8 mouse cellular contexts compared by ENCODE assay signal in genomic region chr11:35452413-35452812, GRCm38 (mm10).
DNase-seq lines count a peak whose midpoint lies in the region.

No protein-coding gene starts in this region.

- intact Hi-C loops in left cerebral cortex, postnatal 4 days (cut with DNase I): loop anchor here (2.0 to 10.0 kb wide), 2 partner anchors 212 to 240 kb away; no protein-coding TSS in a partner anchor

- peak; percentile 29 for DNase-seq in heart, postnatal 4 days
- DNase-seq in heart, adult 9 months (ENCODE audit: low spot score in 2 of 2): no peak
- peak; percentile 25 for DNase-seq in 3T3-L1 (ENCODE audit: low read depth, low spot score)
- DNase-seq in R1 (ENCODE audit: low read depth, low spot score): peak; percentile 35
- DNase-seq in frontal cortex, postnatal 10 days (ENCODE audit: low spot score in 2 of 2): peak; percentile 19 to 53
- DNase-seq in left cerebral cortex, postnatal 4 days: peak; percentile 62
- DNase-seq in retina, postnatal 7 days (ENCODE audit: low read depth, low spot score): peak; percentile 25
- no peak for DNase-seq in T-cell, adult 2 months (ENCODE audit: low spot score)

Comparison
In these comparisons a context has a peak if more than half of its experiments do, and no peak if none do; other contexts are left out.
1. DNase-seq: peak in heart, postnatal 4 days (single experiment), 3T3-L1 (single experiment), R1 (single experiment), frontal cortex, postnatal 10 days (2 of 2), left cerebral cortex, postnatal 4 days (single experiment) and retina, postnatal 7 days (single experiment); none in heart, adult 9 months (0 of 2) and T-cell, adult 2 months (single experiment).